Mouse (Mus musculus) kidney, embryonic 14.5 days (tissue): ENCODE measurements around the gene Scube2. TPM values are rescaled to one million over a fixed set of nuclear protein-coding genes. Genes with fewer than 3 reads are reported as not detected.

ENCODE experiments used
- ATAC-seq: fragments of 200-750 bp; cut with Nextera tagmentation; 2 replicates; pipeline ENCODE4 v1.8.0; 2017; ENCODE audit warnings: moderate number of reproducible peaks, mild to moderate bottlenecking, moderate TSS enrichment, moderate library complexity; ENCODE audit not compliant: low FRiP score, low TSS enrichment
- H3K27ac ChIP-seq: fragments of 300-500 bp; sonication (generic); 2 replicates; pipeline ENCODE4 v1.5.1; 2014; ENCODE audit warnings: low read depth, mild to moderate bottlenecking, low read length, moderate library complexity, mixed read lengths
- H3K27me3 ChIP-seq: fragments of 300-500 bp; sonication (generic); 2 replicates; pipeline ENCODE4 v1.6.1; 2014; ENCODE audit warnings: mild to moderate bottlenecking, low read length; ENCODE audit not compliant: control insufficient read depth, insufficient read depth
- H3K36me3 ChIP-seq: fragments of 300-500 bp; sonication (generic); 2 replicates; pipeline ENCODE4 v1.6.1; 2014; ENCODE audit warnings: low read length, mixed read lengths; ENCODE audit not compliant: control insufficient read depth, insufficient read depth
- H3K4me1 ChIP-seq: fragments of 300-500 bp; sonication (generic); 2 replicates; pipeline ENCODE4 v1.6.1; 2014; ENCODE audit warnings: low read length, mixed read lengths; ENCODE audit not compliant: control insufficient read depth, insufficient read depth
- H3K4me2 ChIP-seq: fragments of 300-500 bp; sonication (generic); replicated peaks from 2 replicates; pipeline ENCODE4 v1.6.1; 2014; ENCODE audit warnings: low read depth, mild to moderate bottlenecking, low read length
- H3K4me3 ChIP-seq: fragments of 300-500 bp; sonication (generic); 2 replicates; pipeline ENCODE4 v1.5.1; 2014; ENCODE audit warnings: mild to moderate bottlenecking, low read length
- H3K9ac ChIP-seq: fragments of 300-500 bp; sonication (generic); 2 replicates; pipeline ENCODE4 v1.6.1; 2014; ENCODE audit warnings: low read depth, mild to moderate bottlenecking, low read length, moderate library complexity
- H3K9me3 ChIP-seq: fragments of 300-500 bp; sonication (generic); 2 replicates; pipeline ENCODE4 v1.6.1; 2016; ENCODE audit warnings: low read length; ENCODE audit not compliant: control insufficient read depth
- WGBS: fragments of 180-500 bp; shearing (Covaris S2); extraction: QIAGEN DNeasy Blood & Tissue Kit; methylation state at CpG from one replicate; pipeline ENCODE4 v1.1.7; 2014; 5-methylcytosine and 5-hydroxymethylcytosine counted together
- polyA plus RNA-seq: library from polyadenylated mRNA; unstranded; fragments of >200 nt; fragmentation: Nextera tagmentation; extraction: Ambion mirVana; gene quantifications from 2 replicates; pipeline ENCODE4 v1.2.1, GENCODE M21; 2014

Scube2 gene
- polyA plus RNA-seq, 1 experiment from 2014 or later, result 0.77 TPM

GRCm38 (mm10) chr7:109866643-109867042 lies 1.2 kb upstream of the Scube2 start:
- Histone ChIP-seq H3K4me3 (no peak overlapping the region), H3K9ac (no peak overlapping the region), H3K4me1 (0 out of 2 replicates have a peak, but pooled peaks cover 7% of the 10 kb centered on the region), H3K27me3 (peaks cover 24% of the 10 kb centered on the region), H3K9me3 (no peaks in the 10 kb centered on the region), H3K36me3 (no peaks in the 10 kb centered on the region), H3K4me2 (no peak overlapping the region), H3K27ac (no peak overlapping the region)
- 0 out of 2 replicates have a peak, but pooled peaks have one; percentile 11 for ATAC-seq
- WGBS, result 33% methylated on average over 3 of the region's 3 CpGs

- H3K9ac ChIP-seq, result no peak overlapping the region
- ATAC-seq, result no peak
- H3K36me3 ChIP-seq, result no peaks in the 10 kb centered on the region
- no peak overlapping the region for H3K4me2 ChIP-seq
- no peaks in the 10 kb centered on the region for H3K9me3 ChIP-seq
- H3K27ac ChIP-seq, result no peak overlapping the region
- H3K4me3 ChIP-seq, result no peak overlapping the region
- H3K4me1 ChIP-seq, result 0 out of 2 replicates have a peak, but pooled peaks cover 7% of the 10 kb centered on the region
- H3K27me3 ChIP-seq, result peaks cover 24% of the 10 kb centered on the region
- WGBS, result 30% methylated on average over 4 of the region's 4 CpGs
Observed at GRCm38 (mm10) chr7:109863561-109863960, 1.9 kb downstream of the Scube2 start.

DNA sequence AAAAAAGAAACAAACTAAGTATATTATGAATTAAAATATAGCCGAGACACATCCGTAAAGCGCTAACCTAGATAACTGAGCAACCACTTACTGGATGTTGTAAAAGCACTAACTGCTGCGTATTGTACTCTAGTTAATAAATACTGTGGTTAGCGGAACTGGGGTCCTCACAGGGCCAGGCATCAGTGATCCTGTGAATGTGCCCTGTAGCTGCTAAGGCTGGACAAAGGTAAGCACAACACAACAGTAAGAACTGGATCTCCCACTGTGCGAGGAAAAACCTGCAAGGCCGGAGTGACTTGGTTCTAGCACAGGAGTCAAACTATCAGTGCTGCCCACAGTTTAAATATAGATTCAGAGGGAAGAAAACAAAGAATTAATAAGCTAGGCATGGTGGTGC lies 5.3 kb downstream of the Scube2 start:
- no peak overlapping the region for H3K9ac ChIP-seq
- no peak overlapping the region for H3K4me3 ChIP-seq
- H3K27me3 ChIP-seq, result peaks cover 14% of the 10 kb centered on the region
- no peaks in the 10 kb centered on the region for H3K9me3 ChIP-seq
- H3K36me3 ChIP-seq, result no peaks in the 10 kb centered on the region
- H3K4me2 ChIP-seq, result no peak overlapping the region
- H3K4me1 ChIP-seq, result 0 out of 2 replicates have a peak, but pooled peaks cover 2% of the 10 kb centered on the region
- H3K27ac ChIP-seq, result no peak overlapping the region
- 80% methylated on average over 7 of the region's 7 CpGs for WGBS
- ATAC-seq, result peak; percentile 75

DNA sequence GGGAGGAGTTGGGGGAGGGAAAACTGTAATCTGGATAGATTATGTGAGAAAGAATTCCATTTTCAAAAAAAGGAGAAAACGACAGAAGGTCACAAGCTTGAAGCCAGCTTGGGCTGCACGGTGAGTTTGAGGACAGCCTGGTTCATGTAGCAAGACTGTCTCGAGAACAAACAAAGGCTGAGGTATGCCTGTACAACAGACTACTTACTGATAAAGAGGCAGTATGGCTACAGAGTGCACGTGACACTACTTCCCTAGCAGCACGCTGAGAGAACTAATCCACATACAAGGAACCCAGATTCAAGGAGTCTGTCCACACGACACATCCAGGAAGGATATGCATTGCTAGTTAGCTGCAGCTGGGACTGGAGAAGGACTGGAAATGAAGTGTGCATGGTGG lies 6.1 kb downstream of the Scube2 start:
- Histone ChIP-seq H3K36me3 (no peaks in the 10 kb centered on the region), H3K4me3 (no peak overlapping the region), H3K27ac (no peak overlapping the region), H3K4me1 (no peaks in the 10 kb centered on the region), H3K9me3 (no peaks in the 10 kb centered on the region), H3K9ac (no peak overlapping the region), H3K27me3 (peaks cover 8% of the 10 kb centered on the region), H3K4me2 (no peak overlapping the region)
- WGBS, result 68% methylated on average over 6 of the region's 6 CpGs
- ATAC-seq, result no peak

GRCm38 (mm10) chr7:109852752-109853212 lies 12.7 kb downstream of the Scube2 start:
- H3K36me3 ChIP-seq, result no peaks in the 10 kb centered on the region
- H3K4me3 ChIP-seq, result no peak overlapping the region
- no peaks in the 10 kb centered on the region for H3K4me1 ChIP-seq
- no peaks in the 10 kb centered on the region for H3K9me3 ChIP-seq
- no peaks in the 10 kb centered on the region; the same call in 1 of the 2 replicates for H3K27me3 ChIP-seq
- ATAC-seq, result 0 out of 2 replicates have a peak, but pooled peaks have one; percentile 57
- no peak overlapping the region for H3K9ac ChIP-seq
- no peak overlapping the region for H3K27ac ChIP-seq
- 29% methylated on average over 7 of the region's 7 CpGs for WGBS
- H3K4me2 ChIP-seq, result no peak overlapping the region

DNA sequence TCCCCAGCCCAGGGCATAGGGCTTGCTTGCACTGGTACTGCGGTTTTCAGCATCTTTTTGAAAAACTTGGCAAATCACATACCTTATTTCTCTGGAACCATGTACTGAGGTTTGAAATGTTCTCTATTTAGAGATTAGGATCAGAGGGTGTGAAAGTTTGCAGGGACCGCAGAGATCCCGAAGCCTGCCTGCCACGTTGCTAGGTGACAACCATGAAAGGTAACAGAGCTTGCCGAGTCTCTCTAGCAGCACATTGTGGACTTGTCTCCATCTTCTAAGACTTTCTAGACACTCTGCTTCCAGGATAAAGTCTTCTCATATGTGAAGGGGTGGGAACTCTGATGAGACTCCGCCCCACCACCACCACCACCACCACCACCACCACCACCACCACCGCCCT lies 13.5 kb downstream of the Scube2 start:
- no peak overlapping the region for H3K4me2 ChIP-seq
- no peak overlapping the region for H3K9ac ChIP-seq
- no peak overlapping the region for H3K27ac ChIP-seq
- no peaks in the 10 kb centered on the region; the same call in 1 of the 2 replicates for H3K27me3 ChIP-seq
- H3K4me3 ChIP-seq, result no peak overlapping the region
- H3K9me3 ChIP-seq, result no peaks in the 10 kb centered on the region
- H3K4me1 ChIP-seq, result no peaks in the 10 kb centered on the region
- H3K36me3 ChIP-seq, result no peaks in the 10 kb centered on the region
- no peak for ATAC-seq
- 82% methylated on average over 7 of the region's 7 CpGs for WGBS

DNA sequence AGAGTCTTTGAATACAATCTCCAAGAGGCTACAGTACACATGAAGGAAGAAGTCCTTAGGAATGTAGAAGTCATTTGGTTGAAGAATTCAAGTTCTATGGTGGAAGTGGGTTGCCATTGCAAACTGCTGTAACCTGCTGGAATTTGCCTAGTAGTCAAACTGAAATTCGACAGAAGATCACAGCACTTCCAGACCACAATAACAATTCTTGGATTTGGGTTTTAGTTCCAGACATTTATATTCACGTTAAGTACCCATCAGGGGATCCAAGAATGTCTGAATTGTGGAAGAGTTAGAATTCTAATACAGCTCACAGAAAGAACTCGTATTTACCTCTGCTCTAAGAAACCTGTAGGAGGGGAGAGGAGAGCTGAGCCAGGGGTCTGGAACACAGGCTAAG lies 14.9 kb downstream of the Scube2 start:
- Histone ChIP-seq H3K4me2 (no peak overlapping the region), H3K9ac (no peak overlapping the region), H3K4me1 (no peaks in the 10 kb centered on the region), H3K27me3 (no peaks in the 10 kb centered on the region; the same call in 1 of the 2 replicates), H3K27ac (no peak overlapping the region), H3K4me3 (no peak overlapping the region), H3K9me3 (no peaks in the 10 kb centered on the region), H3K36me3 (no peaks in the 10 kb centered on the region)
- ATAC-seq, result no peak
- WGBS, result 76% methylated on average over 3 of the region's 3 CpGs

- no peak for ATAC-seq
- H3K4me3 ChIP-seq, result no peak overlapping the region
- no peak overlapping the region for H3K9ac ChIP-seq
- H3K4me1 ChIP-seq, result no peaks in the 10 kb centered on the region
- no peak overlapping the region for H3K4me2 ChIP-seq
- H3K27me3 ChIP-seq, result no peaks in the 10 kb centered on the region; the same call in 1 of the 2 replicates
- 54% methylated on average over 8 of the region's 8 CpGs for WGBS
- H3K27ac ChIP-seq, result no peak overlapping the region
- H3K9me3 ChIP-seq, result no peaks in the 10 kb centered on the region
- H3K36me3 ChIP-seq, result no peaks in the 10 kb centered on the region
Observed at GRCm38 (mm10) chr7:109849750-109850434, 15.6 kb downstream of the Scube2 start.

- WGBS, result 40% methylated on average over 11 of the region's 11 CpGs
Observed at GRCm38 (mm10) chr7:109848867-109849733, 16.4 kb downstream of the Scube2 start.

More at GRCm38 (mm10) chr7:109848867-109849733, 16.4 kb downstream of the Scube2 start:
- H3K36me3 ChIP-seq, result no peaks in the 10 kb centered on the region
- no peak overlapping the region for H3K4me2 ChIP-seq
- H3K4me3 ChIP-seq, result no peak overlapping the region
- ATAC-seq, result no peak
- no peak overlapping the region for H3K9ac ChIP-seq
- H3K4me1 ChIP-seq, result no peaks in the 10 kb centered on the region
- no peaks in the 10 kb centered on the region for H3K9me3 ChIP-seq
- H3K27me3 ChIP-seq, result no peaks in the 10 kb centered on the region; the same call in 1 of the 2 replicates
- no peak overlapping the region for H3K27ac ChIP-seq
